Mouse (Mus musculus) gastrocnemius, adult 8-10 months (tissue): ENCODE measurements around the gene Ube4a. TPM values are rescaled to one million over a fixed set of nuclear protein-coding genes. Genes with fewer than 3 reads are reported as not detected.

ENCODE experiments used
- DNase-seq, 2 experiments: peaks; one replicate each; pipeline ENCODE4 v3.0.0; 2022; ENCODE audit warnings: low spot score in 2 of 2
- total RNA-seq, 4 experiments: library from RNA; stranded (reverse); gene quantifications; 2 replicates each; pipeline ENCODE4 v1.2.4; 2022

Ube4a gene
- total RNA-seq, 4 experiments from 2014 or later: 37.3 to 48.3 (median 41.4) TPM

DNA sequence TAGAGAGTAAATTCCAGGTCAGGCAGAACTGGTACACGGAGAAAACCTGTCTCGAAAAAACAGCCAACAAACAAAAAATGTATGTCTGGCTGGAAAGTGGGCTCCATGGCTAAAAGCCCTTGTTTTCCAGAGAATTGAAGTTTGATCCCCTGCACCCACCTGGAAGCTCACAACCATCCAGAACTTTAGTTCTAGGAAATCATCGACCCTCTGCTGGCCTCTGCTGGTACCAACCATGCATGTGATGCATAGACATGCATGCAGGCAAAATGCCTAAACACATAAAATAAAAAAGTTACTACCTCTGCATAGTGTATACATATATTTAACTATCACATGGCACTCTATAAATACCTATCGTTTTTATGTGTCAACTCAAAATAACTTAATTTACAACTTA is 65.0 kb downstream of the Ube4a start:
- no peak for DNase-seq

DNA sequence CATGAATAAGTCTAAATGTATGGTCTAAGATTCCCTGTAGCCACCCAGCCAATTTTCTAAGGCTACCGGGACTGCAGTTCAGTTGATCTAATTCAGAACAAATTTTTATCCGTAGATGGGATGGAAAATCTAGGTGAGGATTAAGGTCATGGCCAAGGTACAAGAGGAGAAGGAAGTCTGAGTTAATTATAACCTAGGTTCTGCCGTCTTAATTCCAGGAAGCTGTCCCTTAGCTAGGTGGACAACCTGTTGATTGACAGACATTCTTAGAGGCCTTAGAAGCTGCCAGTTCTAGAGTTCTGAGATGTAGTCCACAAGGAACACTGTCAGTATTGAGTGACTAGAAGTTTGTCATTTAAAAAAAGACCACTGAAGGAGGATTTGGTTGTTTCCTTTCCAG is 65.7 kb downstream of the Ube4a start:
- no peak for DNase-seq

DNA sequence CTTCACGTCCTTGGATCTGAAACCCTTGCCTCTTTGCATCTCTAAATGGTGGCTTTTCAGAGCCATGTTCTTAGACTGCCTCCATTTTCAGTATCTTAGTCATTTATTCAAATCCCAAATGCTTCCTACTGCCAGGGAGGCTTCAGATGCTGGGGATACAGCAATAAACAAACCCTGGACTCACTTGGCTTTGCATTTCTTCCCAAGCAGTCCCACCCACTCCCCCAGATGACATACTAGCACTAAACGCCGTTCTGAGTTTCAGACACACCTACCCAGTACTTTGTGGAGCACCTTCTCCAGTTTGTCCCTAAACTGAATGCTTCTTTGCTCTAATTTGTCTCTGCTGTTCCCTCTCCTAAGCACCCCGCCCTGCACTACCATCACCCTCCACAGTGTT is 68.4 kb downstream of the Ube4a start:
- DNase-seq: no peak

DNA sequence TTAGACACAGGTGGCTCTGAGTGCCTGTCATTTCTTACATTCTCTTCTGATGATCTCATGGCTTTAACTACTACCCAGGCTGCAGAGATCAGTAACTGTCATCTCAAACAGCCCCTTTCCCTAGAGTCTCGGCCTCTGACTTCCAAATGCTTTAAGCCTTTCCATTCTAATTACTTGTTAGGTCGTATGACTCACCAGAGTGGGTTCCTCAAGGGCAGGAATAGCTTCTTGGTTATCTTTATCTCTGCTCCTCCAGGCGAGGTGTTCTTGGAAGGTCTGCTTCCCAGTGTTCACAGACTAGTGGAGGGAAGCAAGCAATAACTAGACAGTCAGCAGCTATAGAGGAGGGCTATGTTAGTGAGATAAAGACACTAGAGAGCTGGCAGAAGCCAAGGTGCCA is 72.7 kb downstream of the Ube4a start:
- no peak for DNase-seq

- no peak for DNase-seq
Measured at GRCm38 (mm10) chr9:44891210-44891609, 74.2 kb downstream of the Ube4a start.

- no peak for DNase-seq
Measured at GRCm38 (mm10) chr9:44890122-44890521, 75.3 kb downstream of the Ube4a start.

DNA sequence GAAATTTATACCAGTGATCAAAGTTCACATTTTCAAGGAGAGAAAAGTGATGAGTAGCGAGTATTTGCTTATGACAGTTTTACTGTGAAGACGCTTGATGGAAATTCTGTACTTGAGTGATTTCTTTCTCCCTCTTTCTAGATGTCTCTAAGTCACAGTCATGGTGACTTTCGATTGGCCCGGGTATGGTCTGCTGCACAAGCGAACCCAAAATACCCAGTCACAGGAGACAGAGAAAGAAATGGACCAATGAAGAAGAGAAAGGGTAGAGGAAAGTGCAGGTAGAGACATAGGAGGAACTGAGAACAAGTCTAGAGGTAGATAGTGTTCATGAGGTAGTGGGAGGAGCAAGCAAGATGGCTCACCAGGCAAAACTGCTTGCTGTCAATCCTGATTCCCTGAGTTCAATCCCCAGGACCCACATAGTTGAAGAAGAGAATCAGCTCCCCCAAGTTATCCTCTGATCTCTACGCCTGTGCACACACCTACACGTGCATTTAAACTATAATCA is 77.2 kb downstream of the Ube4a start:
- no peak for DNase-seq

DNA sequence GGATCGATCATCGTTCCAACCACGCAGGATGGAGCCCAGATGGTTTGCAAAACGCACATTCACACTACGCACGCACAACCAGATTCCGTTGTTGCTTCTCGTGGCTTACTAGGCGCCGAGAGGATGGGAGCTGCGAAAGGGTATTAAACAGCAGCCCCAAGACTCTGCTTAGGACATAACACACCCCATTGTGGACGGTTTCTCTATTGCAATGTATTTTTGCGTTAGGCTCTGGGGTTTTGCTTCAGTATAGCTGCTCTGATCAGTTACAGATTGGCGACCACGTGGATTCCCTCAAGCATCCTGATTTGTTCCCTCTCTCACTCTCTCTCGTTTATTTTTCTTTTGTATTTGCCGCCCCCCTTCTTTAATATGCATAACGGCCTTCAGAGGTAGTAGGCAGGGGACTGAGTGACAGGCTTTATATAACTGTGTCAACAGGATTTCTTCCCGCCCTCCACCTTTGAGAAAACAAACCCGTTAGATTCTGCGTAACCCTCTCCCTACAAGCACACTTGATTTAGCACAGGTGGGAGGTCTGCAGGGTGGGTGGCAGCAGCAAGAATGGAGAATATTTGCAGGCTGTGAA is 82.3 kb downstream of the Ube4a start:
- DNase-seq: no peak

DNA sequence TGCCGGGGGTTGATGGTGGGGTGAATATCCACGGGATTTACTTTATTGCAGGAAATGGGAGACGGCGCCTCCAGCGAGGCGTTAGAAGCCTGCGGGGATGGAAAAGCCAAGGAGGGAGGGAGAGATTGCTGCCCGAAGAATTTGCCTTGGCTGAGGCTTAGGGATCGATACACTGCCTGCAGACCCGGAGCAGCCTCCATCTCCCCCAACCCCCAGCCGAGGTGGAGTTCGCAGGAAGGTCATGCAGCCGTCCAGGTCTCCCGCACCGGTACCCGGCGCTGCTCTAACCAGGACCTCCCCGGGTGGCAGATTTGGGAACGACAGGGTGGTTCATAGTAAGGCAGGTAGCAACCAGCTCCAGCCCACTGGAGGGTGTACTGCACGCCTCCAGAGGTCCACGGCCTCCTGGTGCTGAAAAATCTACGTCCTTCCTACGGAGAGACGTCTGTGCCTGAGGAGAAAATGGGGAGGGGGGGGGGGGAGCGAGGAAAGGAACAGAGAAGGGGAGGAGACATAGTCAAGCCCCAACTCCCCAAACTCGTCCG is 82.9 kb downstream of the Ube4a start:
- peak in 1 of 2 experiments; percentile 36 for DNase-seq

DNA sequence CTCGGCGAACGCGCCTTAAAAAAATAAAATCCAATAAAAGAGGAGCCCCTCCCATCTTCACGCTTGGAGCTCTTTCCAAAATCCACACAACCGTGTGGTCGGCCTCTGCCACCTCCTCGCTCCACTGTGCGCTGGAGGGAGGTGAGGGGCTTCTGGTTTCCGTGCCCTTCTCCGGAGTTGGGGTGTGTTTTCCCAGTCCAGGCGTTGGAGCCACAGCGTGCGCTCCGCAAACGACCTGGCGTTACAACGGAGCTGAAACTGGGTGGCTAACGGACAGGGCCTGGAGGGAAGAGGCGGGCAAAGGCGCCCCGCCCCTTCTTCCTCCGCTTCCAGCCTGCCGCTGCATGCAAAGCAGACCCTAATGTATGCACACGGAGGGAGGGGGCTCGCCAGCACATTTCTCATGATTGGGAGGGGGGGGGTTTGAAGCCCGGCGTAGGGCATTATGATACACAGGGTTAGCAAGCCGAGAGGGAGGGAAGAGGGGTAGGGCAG is 83.4 kb downstream of the Ube4a start:
- DNase-seq: peak; percentile 34 to 51

DNA sequence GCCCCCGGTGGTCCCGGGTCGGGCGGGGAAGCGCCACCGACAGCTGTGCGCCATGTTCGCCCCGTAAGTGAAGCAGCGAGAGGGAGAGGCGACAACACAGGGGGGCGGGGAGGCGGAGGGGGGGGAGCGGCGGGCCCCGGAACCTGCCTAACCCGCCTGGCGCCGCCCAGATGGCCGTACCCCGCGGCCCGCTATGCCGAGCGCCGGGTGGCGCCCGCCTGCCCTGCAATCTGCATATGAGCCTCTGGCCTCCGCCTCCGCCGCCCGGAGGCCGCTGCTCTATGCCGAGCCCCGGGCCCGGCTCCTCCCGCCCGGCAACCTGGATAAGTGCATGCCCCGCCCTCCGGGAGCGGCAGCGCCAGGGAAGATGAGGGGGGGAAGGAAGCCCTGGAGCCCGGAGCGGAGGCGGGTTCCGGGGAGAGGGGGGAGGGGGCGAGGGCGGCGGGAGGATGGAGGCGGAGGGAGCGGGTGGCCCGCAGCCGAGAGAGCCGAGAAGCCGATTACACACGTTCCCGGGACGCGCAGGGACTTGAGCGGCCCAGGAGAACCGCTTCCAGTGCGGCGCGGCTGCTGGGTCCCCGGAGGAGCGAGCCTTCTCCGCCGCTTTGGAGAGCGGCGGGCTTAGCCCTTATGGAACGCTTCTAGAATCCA is 84.1 kb downstream of the Ube4a start, which contains the start of gene Kmt2a:
Gene Kmt2a, minus strand, starts transcription at position 76 of the 651 bp plus-strand sequence.
- DNase-seq: peak; percentile 98

- DNase-seq: peak in 1 of 2 experiments; percentile 10
Measured at GRCm38 (mm10) chr9:44880309-44881081, 84.9 kb downstream of the Ube4a start.

GRCm38 (mm10) chr9:44879694-44880271 is 85.6 kb downstream of the Ube4a start:
- no peak for DNase-seq

DNA sequence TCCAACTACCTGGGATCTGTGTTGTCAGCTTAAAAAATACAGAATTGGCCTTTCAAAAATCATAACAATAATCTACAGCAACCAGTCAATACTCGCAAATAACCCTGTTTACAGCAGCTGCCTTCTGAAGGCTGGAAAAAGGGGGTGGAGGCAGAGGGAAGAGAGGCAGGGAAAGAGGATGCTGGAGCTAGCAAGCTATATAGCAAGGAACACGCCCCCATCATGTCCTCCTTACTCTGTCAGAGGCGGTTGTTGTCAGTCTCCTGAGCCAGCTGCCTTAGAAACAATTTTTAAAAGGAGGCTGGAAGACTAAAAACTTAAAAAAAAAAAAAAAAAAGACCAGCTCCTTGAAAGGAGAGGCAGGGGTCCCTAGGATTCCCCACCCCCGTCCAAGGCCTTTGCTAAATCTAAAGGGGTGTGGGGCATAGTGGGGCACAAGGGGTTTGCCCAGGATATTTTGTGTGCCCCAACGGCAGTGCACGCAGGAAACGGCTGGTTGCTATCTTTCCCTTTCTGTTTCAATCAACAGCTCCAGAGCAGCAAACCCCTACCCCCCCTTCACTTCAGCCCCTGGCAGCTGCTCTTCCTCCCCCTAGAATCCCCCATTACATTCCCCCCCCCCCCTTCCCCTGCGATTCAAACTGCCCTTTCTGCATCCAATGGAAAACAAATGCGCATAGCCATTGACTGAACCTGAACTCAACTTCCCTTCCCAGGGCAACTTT is 86.5 kb downstream of the Ube4a start:
- no peak for DNase-seq

GRCm38 (mm10) chr9:44877686-44878085 is 87.7 kb downstream of the Ube4a start:
- no peak for DNase-seq

GRCm38 (mm10) chr9:44875476-44875875 is 89.9 kb downstream of the Ube4a start:
- peak in 1 of 2 experiments; percentile 29 for DNase-seq

DNA sequence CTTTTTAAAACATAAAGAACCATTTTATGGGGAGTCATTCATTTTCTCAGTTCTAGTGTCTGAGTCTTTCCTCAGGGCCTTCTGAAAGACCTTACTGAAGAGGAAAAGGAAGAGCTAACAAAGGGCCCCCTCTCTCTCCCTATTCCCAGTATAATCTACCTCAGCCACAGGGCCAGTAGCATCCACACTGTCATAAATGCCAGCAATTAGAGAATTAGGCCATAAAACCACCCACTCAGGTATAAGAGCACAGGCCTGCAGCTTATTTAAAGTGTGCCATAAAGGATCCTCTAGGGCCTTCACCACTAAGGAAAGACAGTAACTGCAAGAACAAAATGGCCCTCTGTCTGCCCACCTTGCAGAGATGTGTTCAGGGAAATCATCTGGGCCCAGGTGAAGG is 91.2 kb downstream of the Ube4a start:
- no peak for DNase-seq

GRCm38 (mm10) chr9:44873665-44874064 is 91.7 kb downstream of the Ube4a start:
- DNase-seq: no peak
